Mouse (Mus musculus): ENCODE measurements around the gene Rbm34. TPM values are rescaled to one million over a fixed set of nuclear protein-coding genes. Genes with fewer than 3 reads are reported as not detected.
A peak's percentile ranks its signal among the peaks of the same experiment; 100 is the strongest.

Gene Rbm34
- total RNA-seq, 2 experiments from 2014 or later: 17.4 to 19.5 TPM

- DNase-seq (ENCODE audit: low spot score in 2 of 2): no peak
Measured at GRCm38 (mm10) chr8:126962871-126963270, 8.0 kb downstream of the Rbm34 start.

- peak; percentile 40 to 45 for DNase-seq (ENCODE audit: low spot score in 2 of 2)
Measured at GRCm38 (mm10) chr8:126961516-126961915, 9.4 kb downstream of the Rbm34 start.

- no peak for DNase-seq (ENCODE audit: low spot score in 2 of 2)
Measured at GRCm38 (mm10) chr8:126951900-126952636, 18.8 kb downstream of the Rbm34 start.

GRCm38 (mm10) chr8:126949527-126949926, 21.3 kb downstream of the Rbm34 start:
- DNase-seq (ENCODE audit: low spot score in 2 of 2): no peak

GRCm38 (mm10) chr8:126946444-126946843, 24.4 kb downstream of the Rbm34 start:
- peak in 1 of 2 experiments; percentile 46 for DNase-seq (ENCODE audit: low spot score in 2 of 2)

- peak; percentile 96 to 98 for DNase-seq (ENCODE audit: low spot score in 2 of 2)
Measured at GRCm38 (mm10) chr8:126945730-126946163, 25.1 kb downstream of the Rbm34 start, which contains the start of gene Tomm20. TSS of gene Tomm20 (minus strand) at chr8:126945844.

- DNase-seq (ENCODE audit: low spot score in 2 of 2): peak in 1 of 2 experiments; percentile 24
Measured at GRCm38 (mm10) chr8:126944781-126945691, 25.8 kb downstream of the Rbm34 start.

GRCm38 (mm10) chr8:126943565-126943964, 27.3 kb downstream of the Rbm34 start:
- no peak for DNase-seq (ENCODE audit: low spot score in 2 of 2)

- no peak for DNase-seq (ENCODE audit: low spot score in 2 of 2)
Measured at GRCm38 (mm10) chr8:126937337-126937736, 33.5 kb downstream of the Rbm34 start.

- DNase-seq (ENCODE audit: low spot score in 2 of 2): no peak
Measured at GRCm38 (mm10) chr8:126935932-126936331, 34.9 kb downstream of the Rbm34 start.

GRCm38 (mm10) chr8:126935387-126935786, 35.5 kb downstream of the Rbm34 start:
- no peak for DNase-seq (ENCODE audit: low spot score in 2 of 2)

- DNase-seq (ENCODE audit: low spot score in 2 of 2): no peak
Measured at GRCm38 (mm10) chr8:126932656-126933055, 38.2 kb downstream of the Rbm34 start.

GRCm38 (mm10) chr8:126932249-126932648, 38.6 kb downstream of the Rbm34 start:
- no peak for DNase-seq (ENCODE audit: low spot score in 2 of 2)

- DNase-seq (ENCODE audit: low spot score in 2 of 2): no peak
Measured at GRCm38 (mm10) chr8:126931720-126932119, 39.2 kb downstream of the Rbm34 start.

GRCm38 (mm10) chr8:126929607-126930161, 41.2 kb downstream of the Rbm34 start:
- peak; percentile 78 to 79 for DNase-seq (ENCODE audit: low spot score in 2 of 2)

GRCm38 (mm10) chr8:126928755-126929505, 41.9 kb downstream of the Rbm34 start:
- DNase-seq (ENCODE audit: low spot score in 2 of 2): no peak

- no peak for DNase-seq (ENCODE audit: low spot score in 2 of 2)
Measured at GRCm38 (mm10) chr8:126928028-126928427, 42.8 kb downstream of the Rbm34 start.

GRCm38 (mm10) chr8:126927058-126927457, 43.8 kb downstream of the Rbm34 start:
- no peak for DNase-seq (ENCODE audit: low spot score in 2 of 2)

- no peak for DNase-seq (ENCODE audit: low spot score in 2 of 2)
Measured at GRCm38 (mm10) chr8:126922981-126923380, 47.9 kb downstream of the Rbm34 start.

- DNase-seq (ENCODE audit: low spot score in 2 of 2): no peak
Measured at GRCm38 (mm10) chr8:126921432-126921831, 49.4 kb downstream of the Rbm34 start.

- peak; percentile 74 to 80 for DNase-seq (ENCODE audit: low spot score in 2 of 2)
Measured at GRCm38 (mm10) chr8:126920845-126921244, 50.0 kb downstream of the Rbm34 start.
